Mouse (Mus musculus) bone marrow, adult 2 months (tissue): Measurements from ENCODE around the gene Nop2.

Experiments used
- CTCF ChIP-seq: fragments of 200-500 bp; IDR thresholded peaks from 2 replicates; pipeline ENCODE4 v1.5.1; 2011; ENCODE audit warnings: low read length, control low read depth; ENCODE audit not compliant: control insufficient read depth, insufficient read depth
- POLR2A ChIP-seq: fragments of 200-500 bp; IDR thresholded peaks from 2 replicates; pipeline ENCODE4 v1.6.1; 2011; ENCODE audit warnings: low read depth, mild to moderate bottlenecking, control low read depth, low read length, borderline replicate concordance; ENCODE audit not compliant: control insufficient read depth

GRCm38 (mm10) chr6:125153682-125154081, 22.0 kb downstream of the Nop2 start:
- TF ChIP-seq CTCF (no peak), POLR2A (no peak)
